Mouse (Mus musculus): ENCODE data around the gene Efcab5. TPM values are rescaled to one million over a fixed set of nuclear protein-coding genes. Genes with fewer than 3 reads are reported as not detected.
"Not testable (repeated sequence)": the region's sequence is repeated elsewhere in the genome, so short reads cannot be mapped to it uniquely, and the experiment has no call there.

Efcab5 gene
- polyA plus RNA-seq, 1 experiment from 2014 or later, result 0.52 TPM

- Histone ChIP-seq H3K27me3 (ENCODE audit: control insufficient read depth, insufficient read depth, low read length) (no peaks in the 10 kb centered on the region), H3K4me2 (no peak overlapping the region), H3K4me1 (ENCODE audit: control insufficient read depth, insufficient read depth, low read length) (no peaks in the 10 kb centered on the region), H3K9me3 (replicated peaks; ENCODE audit: control insufficient read depth, low read length) (peaks cover 3% of the 10 kb centered on the region; the same call in 1 of the 2 replicates), H3K36me3 (ENCODE audit: control insufficient read depth, insufficient read depth, low read length) (no peaks in the 10 kb centered on the region), H3K27ac (ENCODE audit: low read depth, low read length) (no peak overlapping the region), H3K9ac (ENCODE audit: low read depth, low read length) (no peak overlapping the region), H3K4me3 (ENCODE audit: low read depth, low read length) (no peak overlapping the region)
- ATAC-seq (replicated peaks; ENCODE audit: insufficient number of reproducible peaks, low FRiP score, low TSS enrichment), result no peak
- 84% methylated on average over 9 of the region's 9 CpGs for WGBS (ENCODE audit: insufficient replicate concordance)
These were observed 28.4 kb downstream of the Efcab5 start for GRCm38 (mm10) chr11:77160341-77160740.

DNA sequence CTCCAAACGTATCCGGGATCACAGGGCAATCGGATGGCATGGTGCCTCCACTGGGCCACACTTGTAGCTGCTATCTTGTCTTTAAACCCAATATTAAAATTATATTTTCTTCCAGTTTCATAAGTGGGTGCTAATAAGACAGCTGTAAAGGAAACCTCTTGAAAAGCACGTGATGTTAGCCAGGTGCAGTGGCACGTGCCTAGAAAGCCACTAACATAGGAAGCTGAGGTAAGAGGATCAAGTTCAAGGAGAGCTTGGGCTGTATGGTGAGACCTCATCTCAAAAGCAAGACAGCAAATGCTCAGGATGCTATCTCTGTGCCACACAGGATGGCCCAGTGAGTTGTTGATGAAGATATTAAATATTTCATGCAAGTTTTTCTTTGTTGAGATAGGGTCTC lies 34.6 kb downstream of the Efcab5 start:
- Histone ChIP-seq H3K4me1 (ENCODE audit: control insufficient read depth, insufficient read depth, low read length) (no peaks in the 10 kb centered on the region), H3K4me2 (no peak overlapping the region), H3K9ac (ENCODE audit: low read depth, low read length) (no peak overlapping the region), H3K36me3 (ENCODE audit: control insufficient read depth, insufficient read depth, low read length) (no peaks in the 10 kb centered on the region), H3K27ac (ENCODE audit: low read depth, low read length) (no peak overlapping the region), H3K4me3 (ENCODE audit: low read depth, low read length) (no peak overlapping the region), H3K27me3 (ENCODE audit: control insufficient read depth, insufficient read depth, low read length) (no peaks in the 10 kb centered on the region), H3K9me3 (replicated peaks; ENCODE audit: control insufficient read depth, low read length) (peaks cover 3% of the 10 kb centered on the region; the same call in 1 of the 2 replicates)
- WGBS (ENCODE audit: insufficient replicate concordance), result 74% methylated on average over 5 of the region's 5 CpGs
- ATAC-seq (replicated peaks; ENCODE audit: insufficient number of reproducible peaks, low FRiP score, low TSS enrichment), result no peak

GRCm38 (mm10) chr11:77150806-77151205 lies 38.0 kb downstream of the Efcab5 start:
- Histone ChIP-seq H3K9me3 (replicated peaks; ENCODE audit: control insufficient read depth, low read length) (peaks cover under 1% of the 10 kb centered on the region; the same call in 1 of the 2 replicates), H3K4me2 (no peak overlapping the region), H3K9ac (ENCODE audit: low read depth, low read length) (no peak overlapping the region), H3K27ac (ENCODE audit: low read depth, low read length) (no peak overlapping the region), H3K36me3 (ENCODE audit: control insufficient read depth, insufficient read depth, low read length) (no peaks in the 10 kb centered on the region), H3K27me3 (ENCODE audit: control insufficient read depth, insufficient read depth, low read length) (no peaks in the 10 kb centered on the region), H3K4me3 (ENCODE audit: low read depth, low read length) (no peak overlapping the region), H3K4me1 (ENCODE audit: control insufficient read depth, insufficient read depth, low read length) (no peaks in the 10 kb centered on the region)
- no peak for ATAC-seq (replicated peaks; ENCODE audit: insufficient number of reproducible peaks, low FRiP score, low TSS enrichment)
- WGBS (ENCODE audit: insufficient replicate concordance), result 87% methylated on average over 6 of the region's 6 CpGs

GRCm38 (mm10) chr11:77149783-77150630 lies 38.8 kb downstream of the Efcab5 start:
- H3K27me3 ChIP-seq (ENCODE audit: control insufficient read depth, insufficient read depth, low read length); H3K9ac ChIP-seq (ENCODE audit: low read depth, low read length); H3K9me3 ChIP-seq (replicated peaks; ENCODE audit: control insufficient read depth, low read length); H3K4me3 ChIP-seq (ENCODE audit: low read depth, low read length); H3K36me3 ChIP-seq (ENCODE audit: control insufficient read depth, insufficient read depth, low read length); ATAC-seq (replicated peaks; ENCODE audit: insufficient number of reproducible peaks, low FRiP score, low TSS enrichment); H3K27ac ChIP-seq (ENCODE audit: low read depth, low read length); H3K4me2 ChIP-seq; H3K4me1 ChIP-seq (ENCODE audit: control insufficient read depth, insufficient read depth, low read length): not testable (repeated sequence)
- WGBS (ENCODE audit: insufficient replicate concordance), result 70% methylated on average over 20 of the region's 22 CpGs

DNA sequence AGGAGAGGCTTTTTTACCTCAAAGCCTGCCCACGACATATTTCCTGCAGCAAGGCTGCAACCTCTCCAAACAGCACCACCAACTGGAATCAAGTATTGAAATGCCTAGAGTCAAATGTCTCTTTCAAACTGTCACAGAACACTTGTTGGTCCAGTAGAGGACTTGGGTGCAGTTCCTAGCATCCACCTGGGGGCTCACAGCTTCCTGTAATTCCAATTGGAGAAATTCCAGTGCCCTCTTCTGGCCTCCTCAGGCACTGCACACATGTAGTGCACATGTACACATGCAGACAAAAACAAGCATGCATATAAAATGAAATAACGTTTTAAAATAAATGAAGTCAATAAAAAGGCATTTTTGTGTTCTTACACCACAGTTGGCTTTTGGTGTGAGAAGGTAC lies 40.0 kb downstream of the Efcab5 start:
- no peaks in the 10 kb centered on the region for H3K27me3 ChIP-seq (ENCODE audit: control insufficient read depth, insufficient read depth, low read length)
- no peak for ATAC-seq (replicated peaks; ENCODE audit: insufficient number of reproducible peaks, low FRiP score, low TSS enrichment)
- H3K4me3 ChIP-seq (ENCODE audit: low read depth, low read length), result no peak overlapping the region
- H3K36me3 ChIP-seq (ENCODE audit: control insufficient read depth, insufficient read depth, low read length), result no peaks in the 10 kb centered on the region
- H3K4me2 ChIP-seq, result no peak overlapping the region
- no peaks in the 10 kb centered on the region for H3K4me1 ChIP-seq (ENCODE audit: control insufficient read depth, insufficient read depth, low read length)
- H3K27ac ChIP-seq (ENCODE audit: low read depth, low read length), result no peak overlapping the region
- no peak overlapping the region for H3K9ac ChIP-seq (ENCODE audit: low read depth, low read length)
- no peaks in the 10 kb centered on the region for H3K9me3 ChIP-seq (replicated peaks; ENCODE audit: control insufficient read depth, low read length)
- 69% methylated on average over 2 of the region's 2 CpGs for WGBS (ENCODE audit: insufficient replicate concordance)

DNA sequence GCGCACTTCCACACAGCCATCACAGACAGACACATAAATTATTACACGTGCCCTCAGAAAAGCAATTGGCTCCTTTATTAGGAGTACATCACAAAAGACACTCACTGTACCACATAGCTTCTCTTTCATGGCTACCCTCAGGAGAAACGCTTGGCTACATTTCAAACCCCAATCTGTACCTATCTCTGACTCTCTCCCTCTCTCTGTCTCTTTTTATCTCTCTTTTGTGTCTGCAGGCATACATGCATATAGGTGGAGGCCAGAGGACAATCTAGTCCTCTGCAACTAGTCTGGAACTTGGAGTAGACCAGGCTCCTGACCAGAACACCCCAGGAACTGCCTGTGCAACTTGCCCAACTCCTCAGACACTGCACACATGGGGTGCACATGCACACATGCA lies 41.0 kb downstream of the Efcab5 start:
- no peak for ATAC-seq (replicated peaks; ENCODE audit: insufficient number of reproducible peaks, low FRiP score, low TSS enrichment)
- no peaks in the 10 kb centered on the region for H3K27me3 ChIP-seq (ENCODE audit: control insufficient read depth, insufficient read depth, low read length)
- H3K4me3 ChIP-seq (ENCODE audit: low read depth, low read length), result no peak overlapping the region
- H3K27ac ChIP-seq (ENCODE audit: low read depth, low read length), result no peak overlapping the region
- H3K4me2 ChIP-seq, result no peak overlapping the region
- H3K9ac ChIP-seq (ENCODE audit: low read depth, low read length), result no peak overlapping the region
- no peaks in the 10 kb centered on the region for H3K9me3 ChIP-seq (replicated peaks; ENCODE audit: control insufficient read depth, low read length)
- H3K4me1 ChIP-seq (ENCODE audit: control insufficient read depth, insufficient read depth, low read length), result no peaks in the 10 kb centered on the region
- WGBS (ENCODE audit: insufficient replicate concordance), result 85% methylated on average over 3 of the region's 3 CpGs
- no peaks in the 10 kb centered on the region for H3K36me3 ChIP-seq (ENCODE audit: control insufficient read depth, insufficient read depth, low read length)

DNA sequence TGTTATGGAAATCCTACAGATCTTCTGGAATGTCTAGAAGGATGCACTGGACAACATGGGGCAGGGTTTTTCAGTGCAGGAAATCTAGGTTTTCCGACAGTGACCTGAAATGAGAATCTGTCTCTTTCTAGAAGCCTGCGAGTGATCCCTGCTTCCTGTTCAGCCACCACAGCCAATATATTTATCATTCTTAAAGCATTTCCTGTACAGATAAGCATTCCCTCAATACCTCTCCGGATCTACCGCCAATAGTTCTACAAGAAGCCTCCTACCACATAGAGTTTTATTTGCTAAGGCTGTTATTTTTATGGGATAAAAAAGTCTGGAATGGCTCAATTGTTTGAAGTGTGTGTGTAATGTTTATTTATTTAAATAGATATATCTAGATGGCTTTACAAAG lies 43.3 kb downstream of the Efcab5 start:
- no peaks in the 10 kb centered on the region for H3K36me3 ChIP-seq (ENCODE audit: control insufficient read depth, insufficient read depth, low read length)
- no peak overlapping the region for H3K4me3 ChIP-seq (ENCODE audit: low read depth, low read length)
- H3K4me1 ChIP-seq (ENCODE audit: control insufficient read depth, insufficient read depth, low read length), result no peaks in the 10 kb centered on the region
- H3K9ac ChIP-seq (ENCODE audit: low read depth, low read length), result no peak overlapping the region
- H3K9me3 ChIP-seq (replicated peaks; ENCODE audit: control insufficient read depth, low read length), result no peaks in the 10 kb centered on the region
- no peaks in the 10 kb centered on the region for H3K27me3 ChIP-seq (ENCODE audit: control insufficient read depth, insufficient read depth, low read length)
- WGBS (ENCODE audit: insufficient replicate concordance), result 38% methylated on average over 4 of the region's 4 CpGs
- H3K27ac ChIP-seq (ENCODE audit: low read depth, low read length), result no peak overlapping the region
- no peak overlapping the region for H3K4me2 ChIP-seq
- no peak for ATAC-seq (replicated peaks; ENCODE audit: insufficient number of reproducible peaks, low FRiP score, low TSS enrichment)

DNA sequence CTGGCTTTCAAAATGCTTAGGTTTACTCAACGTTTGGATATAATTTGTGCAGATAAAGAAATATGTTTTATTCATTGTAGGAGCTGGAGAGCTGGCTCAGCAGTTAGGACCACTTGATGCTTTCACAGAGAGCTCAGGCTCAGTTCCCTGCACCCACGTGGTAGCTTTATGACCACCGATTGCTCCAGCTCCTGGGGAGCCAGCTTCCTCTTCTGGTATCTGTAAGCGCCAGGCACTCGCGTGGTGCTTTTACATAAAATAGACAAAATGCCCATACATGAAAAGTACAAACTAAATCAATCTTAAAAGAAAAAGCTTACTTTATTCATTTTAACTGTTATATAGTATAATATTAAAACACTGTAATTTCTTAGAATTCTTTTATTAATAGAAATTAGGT lies 46.8 kb downstream of the Efcab5 start:
- Histone ChIP-seq H3K4me2 (no peak overlapping the region), H3K27ac (ENCODE audit: low read depth, low read length) (no peak overlapping the region), H3K9me3 (replicated peaks; ENCODE audit: control insufficient read depth, low read length) (no peaks in the 10 kb centered on the region), H3K4me3 (ENCODE audit: low read depth, low read length) (no peak overlapping the region), H3K36me3 (ENCODE audit: control insufficient read depth, insufficient read depth, low read length) (no peaks in the 10 kb centered on the region), H3K27me3 (ENCODE audit: control insufficient read depth, insufficient read depth, low read length) (no peaks in the 10 kb centered on the region), H3K4me1 (ENCODE audit: control insufficient read depth, insufficient read depth, low read length) (no peaks in the 10 kb centered on the region), H3K9ac (ENCODE audit: low read depth, low read length) (no peak overlapping the region)
- ATAC-seq (replicated peaks; ENCODE audit: insufficient number of reproducible peaks, low FRiP score, low TSS enrichment), result no peak
- 69% methylated on average over 6 of the region's 6 CpGs for WGBS (ENCODE audit: insufficient replicate concordance)

- no peak overlapping the region for H3K9ac ChIP-seq (ENCODE audit: low read depth, low read length)
- H3K9me3 ChIP-seq (replicated peaks; ENCODE audit: control insufficient read depth, low read length), result no peaks in the 10 kb centered on the region
- no peak overlapping the region for H3K4me2 ChIP-seq
- 78% methylated on average over 6 of the region's 6 CpGs for WGBS (ENCODE audit: insufficient replicate concordance)
- H3K4me1 ChIP-seq (ENCODE audit: control insufficient read depth, insufficient read depth, low read length), result no peaks in the 10 kb centered on the region
- H3K36me3 ChIP-seq (ENCODE audit: control insufficient read depth, insufficient read depth, low read length), result no peaks in the 10 kb centered on the region
- no peak for ATAC-seq (replicated peaks; ENCODE audit: insufficient number of reproducible peaks, low FRiP score, low TSS enrichment)
- H3K27me3 ChIP-seq (ENCODE audit: control insufficient read depth, insufficient read depth, low read length), result no peaks in the 10 kb centered on the region
- no peak overlapping the region for H3K4me3 ChIP-seq (ENCODE audit: low read depth, low read length)
- H3K27ac ChIP-seq (ENCODE audit: low read depth, low read length), result no peak overlapping the region
These were observed 48.8 kb downstream of the Efcab5 start for GRCm38 (mm10) chr11:77139976-77140375.
